Mouse (Mus musculus): ENCODE data around the gene Atp6v1e1.

GRCm38 (mm10) chr6:120820941-120821340, 1.7 kb downstream of the Atp6v1e1 start:
- TF ChIP-seq CTCF (IDR thresholded peaks at IDR 0.05; ENCODE audit: low read depth, low read length) (no peak), EP300 (IDR thresholded peaks at IDR 0.05; ENCODE audit: insufficient read depth, low read depth, low read length) (no peak)
